Mouse (Mus musculus) lung, adult 18-20 months (tissue): ENCODE measurements at regions not wholly inside any gene's neighbourhood (a gene's known extent, or its start where the extent isn't known, plus 50 kb on each side); places are given as distances from the start of the nearest gene placed in this dataset.

Source experiments
- DNase-seq, 2 experiments: peaks; one replicate each; pipeline ENCODE4 v3.0.0; 2022; ENCODE audit warnings: mixed read lengths in 2 of 2

GRCm38 (mm10) chr1:34930571-34930970 lies 80.8 kb downstream of the Plekhb2 start:
- DNase-seq = no peak

GRCm38 (mm10) chr1:34943196-34943595 lies 93.4 kb downstream of the Plekhb2 start:
- DNase-seq = no peak

GRCm38 (mm10) chr1:34961633-34962507 lies 112.1 kb downstream of the Plekhb2 start:
- DNase-seq = no peak

GRCm38 (mm10) chr1:34962508-34962885 lies 112.7 kb downstream of the Plekhb2 start:
- no peak for DNase-seq

GRCm38 (mm10) chr1:34974801-34975200 lies 125.0 kb downstream of the Plekhb2 start:
- no peak for DNase-seq

GRCm38 (mm10) chr1:34978156-34978555 lies 128.4 kb downstream of the Plekhb2 start:
- DNase-seq = no peak

GRCm38 (mm10) chr1:34979350-34979749 lies 129.6 kb downstream of the Plekhb2 start:
- no peak for DNase-seq

- no peak for DNase-seq
These were observed 132.2 kb downstream of the Plekhb2 start for GRCm38 (mm10) chr1:34981934-34982333.

- no peak for DNase-seq
These were observed 133.2 kb downstream of the Plekhb2 start for GRCm38 (mm10) chr1:34982966-34983365.

GRCm38 (mm10) chr1:34986861-34987260 lies 137.1 kb downstream of the Plekhb2 start:
- no peak for DNase-seq

- DNase-seq = no peak
These were observed 138.0 kb downstream of the Plekhb2 start for GRCm38 (mm10) chr1:34987650-34988221.

- DNase-seq = no peak
These were observed 138.4 kb downstream of the Plekhb2 start for GRCm38 (mm10) chr1:34988225-34988624.

GRCm38 (mm10) chr1:35000801-35001200 lies 151.0 kb downstream of the Plekhb2 start:
- no peak for DNase-seq

- no peak for DNase-seq
These were observed 167.7 kb downstream of the Plekhb2 start for GRCm38 (mm10) chr1:35017471-35017870.

- no peak for DNase-seq
These were observed 182.8 kb downstream of the Plekhb2 start for GRCm38 (mm10) chr1:35032619-35033018.

- no peak for DNase-seq
These were observed 223.0 kb downstream of the Plekhb2 start for GRCm38 (mm10) chr1:35072811-35073210.

GRCm38 (mm10) chr1:35094873-35095272 lies 245.1 kb downstream of the Plekhb2 start:
- no peak for DNase-seq

- DNase-seq = no peak
These were observed 246.0 kb downstream of the Plekhb2 start for GRCm38 (mm10) chr1:35095785-35096184.

- no peak for DNase-seq
These were observed 256.9 kb downstream of the Plekhb2 start for GRCm38 (mm10) chr1:35106665-35107064.

GRCm38 (mm10) chr1:35109801-35110200 lies 260.0 kb downstream of the Plekhb2 start:
- no peak for DNase-seq

- no peak for DNase-seq
These were observed 265.7 kb downstream of the Plekhb2 start for GRCm38 (mm10) chr1:35115521-35115920.

- no peak for DNase-seq
These were observed 288.1 kb downstream of the Plekhb2 start for GRCm38 (mm10) chr1:35137907-35138306.

GRCm38 (mm10) chr1:35149036-35149435 lies 299.3 kb downstream of the Plekhb2 start:
- DNase-seq = no peak

GRCm38 (mm10) chr1:35162506-35162905 lies 312.7 kb downstream of the Plekhb2 start:
- DNase-seq = no peak
